In the genomic region with DNA sequence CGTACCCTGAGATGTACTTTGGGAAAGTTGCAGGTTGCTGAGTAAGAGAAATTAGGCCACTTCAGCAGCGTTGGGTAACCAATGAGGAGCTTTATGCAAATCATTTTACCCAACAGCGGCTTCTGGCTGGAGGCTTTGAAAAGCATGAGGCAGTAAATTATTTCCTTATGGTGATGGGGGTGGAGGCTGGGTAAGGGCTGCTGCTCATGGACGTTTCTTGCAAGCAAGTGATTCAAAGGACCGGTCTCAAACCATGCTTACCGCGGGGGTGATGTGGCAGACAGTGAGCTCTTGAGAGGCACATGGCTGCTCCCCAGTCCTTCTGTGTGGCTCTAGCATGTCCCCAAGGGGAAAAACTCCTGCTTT, we compare ENCODE assay signal across 8 mouse cellular contexts. TPM values are rescaled to one million over a fixed set of nuclear protein-coding genes. Genes with fewer than 3 reads are reported as not detected.
DNase-seq lines count a peak whose midpoint lies in the region; ATAC-seq and TF ChIP-seq lines count a peak whose summit lies in the region.

No protein-coding gene starts in this region.

- H3K27ac ChIP-seq in gastrocnemius, adult 2 months = peak overlapping the region; percentile 50
- no peak overlapping the region for H3K27ac ChIP-seq in intestine, postnatal 0 days (ENCODE audit: low read depth, low read length)
- H3K27ac ChIP-seq in liver, embryonic 12.5 days = peak overlapping the region; percentile 71; the same call in 1 of the 2 replicates
- peak overlapping the region; percentile 75 for H3K27ac ChIP-seq in stomach, embryonic 16.5 days (ENCODE audit: low read length)

- peak overlapping the region; percentile 39; the same call in 1 of the 2 replicates for H3K4me2 ChIP-seq in intestine, postnatal 0 days (replicated peaks; ENCODE audit: low read depth)
- peak overlapping the region; percentile 46 for H3K4me2 ChIP-seq in liver, embryonic 12.5 days
- peak overlapping the region; percentile 69 for H3K4me2 ChIP-seq in myocyte (ENCODE audit: low read depth)
- H3K4me2 ChIP-seq in stomach, embryonic 16.5 days (ENCODE audit: low read depth, low read length) = peak overlapping the region; percentile 33

- no peaks in the 10 kb centered on the region for H3K36me3 ChIP-seq in intestine, postnatal 0 days (ENCODE audit: control insufficient read depth, insufficient read depth)
- peaks cover 16% of the 10 kb centered on the region for H3K36me3 ChIP-seq in liver, embryonic 12.5 days
- H3K36me3 ChIP-seq in myocyte (ENCODE audit: control insufficient read depth, insufficient read depth) = no peaks in the 10 kb centered on the region
- H3K36me3 ChIP-seq in stomach, embryonic 16.5 days (ENCODE audit: control insufficient read depth, insufficient read depth, low read length) = no peaks in the 10 kb centered on the region

- no peak overlapping the region for H3K9ac ChIP-seq in intestine, postnatal 0 days (ENCODE audit: low read depth, low read length)
- H3K9ac ChIP-seq in liver, embryonic 12.5 days = peak overlapping the region; percentile 49; the same call in 1 of the 2 replicates
- no peak overlapping the region for H3K9ac ChIP-seq in stomach, embryonic 16.5 days (ENCODE audit: low read length)

- intact Hi-C loops in gastrocnemius, adult 2 months (cut with DNase I) = no loop called here

- peaks cover 9% of the 10 kb centered on the region for H3K4me1 ChIP-seq in intestine, postnatal 0 days (replicated peaks; ENCODE audit: control insufficient read depth, insufficient read depth, low read length)
- H3K4me1 ChIP-seq in liver, embryonic 12.5 days = peaks cover 95% of the 10 kb centered on the region
- H3K4me1 ChIP-seq in stomach, embryonic 16.5 days (ENCODE audit: control insufficient read depth, insufficient read depth, low read length) = peaks cover 37% of the 10 kb centered on the region

- no peaks in the 10 kb centered on the region for H3K79me2 ChIP-seq in myocyte (ENCODE audit: control insufficient read depth, insufficient read depth)

- peak overlapping the region; percentile 53 for H3K4me3 ChIP-seq in gastrocnemius, adult 2 months
- H3K4me3 ChIP-seq in intestine, postnatal 0 days (ENCODE audit: low read depth, low read length) = no peak overlapping the region
- peak overlapping the region; percentile 10; the same call in 1 of the 2 replicates for H3K4me3 ChIP-seq in liver, embryonic 12.5 days
- H3K4me3 ChIP-seq in myocyte = no peak overlapping the region
- no peak overlapping the region for H3K4me3 ChIP-seq in stomach, embryonic 16.5 days (replicated peaks; ENCODE audit: low read length)

- no peak for TF ChIP-seq CTCF in gastrocnemius, adult 2 months (IDR thresholded peaks at IDR 0.05)
- no peak for TF ChIP-seq CTCF in intestine, postnatal 0 days (IDR thresholded peaks at IDR 0.05; ENCODE audit: low read depth)

- no peaks in the 10 kb centered on the region for H3K9me3 ChIP-seq in intestine, postnatal 0 days (ENCODE audit: control insufficient read depth)
- H3K9me3 ChIP-seq in liver, embryonic 12.5 days (replicated peaks) = no peaks in the 10 kb centered on the region
- H3K9me3 ChIP-seq in stomach, embryonic 16.5 days (replicated peaks; ENCODE audit: control insufficient read depth, low read length) = no peaks in the 10 kb centered on the region

- no peaks in the 10 kb centered on the region for H3K27me3 ChIP-seq in intestine, postnatal 0 days (replicated peaks; ENCODE audit: control insufficient read depth, insufficient read depth, low read length)
- H3K27me3 ChIP-seq in liver, embryonic 12.5 days (replicated peaks) = no peaks in the 10 kb centered on the region
- no peaks in the 10 kb centered on the region for H3K27me3 ChIP-seq in myocyte (ENCODE audit: control insufficient read depth, insufficient read depth, insufficient read length)
- H3K27me3 ChIP-seq in stomach, embryonic 16.5 days (ENCODE audit: control insufficient read depth, insufficient read depth, low read length) = no peaks in the 10 kb centered on the region

- peak; percentile 52 for DNase-seq in gastrocnemius, adult 2 months
- no peak for DNase-seq in gastrocnemius, postnatal 10 days
- DNase-seq in c-Kit-positive CD71-positive TER-119-positive erythroid progenitor cells, embryonic 14.5 days (ENCODE audit: low spot score) = peak; percentile 62

- no peak for TF ChIP-seq POLR2A in myocyte (IDR thresholded peaks at IDR 0.05; ENCODE audit: insufficient read length, low read depth)

- peak; percentile 94 for ATAC-seq in granulocyte monocyte progenitor cell, adult 5-6 weeks (replicated peaks; ENCODE audit: poor library complexity, severe bottlenecking)
- ATAC-seq in intestine, postnatal 0 days = peak; percentile 90
- peak; percentile 84 for ATAC-seq in liver, embryonic 12.5 days
- ATAC-seq in stomach, embryonic 16.5 days (ENCODE audit: insufficient read depth, low FRiP score) = peak; percentile 86; the same call in 1 of the 2 replicates

- H3ac ChIP-seq in myocyte (ENCODE audit: control insufficient read depth, insufficient read length) = no peak overlapping the region

- WGBS in intestine, postnatal 0 days = 4% methylated on average over 7 of the region's 7 CpGs
- 6% methylated on average over 7 of the region's 7 CpGs for WGBS in liver, embryonic 12.5 days (ENCODE audit: insufficient replicate concordance)
- 3% methylated on average over 7 of the region's 7 CpGs for WGBS in stomach, embryonic 16.5 days

TF ChIP-seq in myocyte, 11 proteins besides CTCF, POLR2A, EP300 and RAD21:
- TF ChIP-seq TCF3 (IDR thresholded peaks at IDR 0.05; ENCODE audit: insufficient read length, low read depth) = no peak
- TF ChIP-seq SRF (IDR thresholded peaks at IDR 0.05; ENCODE audit: control insufficient read depth, insufficient read length, low read depth) = no peak
TF ChIP-seq in myocyte: peak in this region for 0.

RNA-seq across cellular contexts. Expression of a gene that starts 26.0 kb away (rescaled TPM):
- 1 to 10 TPM; 2.5 to 4.2 TPM for total RNA-seq in gastrocnemius, adult 2 months (2021)
- 10 to 100 TPM; 21.2 to 26.8 TPM for total RNA-seq in gastrocnemius, postnatal 10 days (2021)
- 3.9 and 8.7 TPM in 2 replicates for total RNA-seq in granulocyte monocyte progenitor cell, adult 5-6 weeks (2014; fragmentation: Nextera tagmentation)
- 4.1 and 5.5 TPM in 2 replicates for total RNA-seq in granulocyte monocyte progenitor cell, adult 5-6 weeks (2017)
- polyA plus RNA-seq in intestine, postnatal 0 days (2015; fragmentation: Nextera tagmentation; extraction: Ambion mirVana) = 10.8 and 11.8 TPM in 2 replicates
- 26.7 and 27.6 TPM in 2 replicates for polyA plus RNA-seq in liver, embryonic 12.5 days (2016; fragmentation: Nextera tagmentation; extraction: Ambion mirVana)
- 5.4 TPM for polyA plus RNA-seq in myocyte (2012; fragmentation: generic; extraction: Trizol)
- 29.9 and 30.8 TPM in 2 replicates for polyA plus RNA-seq in stomach, embryonic 16.5 days (2015; fragmentation: Nextera tagmentation; extraction: Ambion mirVana)

Comparison
In these comparisons a context has a peak if more than half of its experiments do, and no peak if none do; other contexts are left out.
1. H3K4me3 ChIP-seq: peak in gastrocnemius, adult 2 months (single experiment) and liver, embryonic 12.5 days (single experiment); none in intestine, postnatal 0 days (single experiment), myocyte (single experiment) and stomach, embryonic 16.5 days (single experiment).
2. Peak in every context shown above with its lines, with median percentiles within 50 percentile points of each other: ATAC-seq and H3K4me2 ChIP-seq.